Mouse (Mus musculus) spleen, adult 2 months (tissue): ENCODE data around the gene Foxr1.
A peak's percentile ranks its signal among the peaks of the same experiment; 100 is the strongest.

Experiments
- CTCF ChIP-seq: fragments of 200-500 bp; IDR thresholded peaks from 2 replicates; pipeline ENCODE4 v1.5.1; 2011; ENCODE audit warnings: mild to moderate bottlenecking, inconsistent platforms; ENCODE audit not compliant: insufficient read depth, insufficient read length, insufficient replicate concordance; ENCODE audit errors: extremely low read depth
- POLR2A ChIP-seq: fragments of 200-500 bp; IDR thresholded peaks from 2 replicates; pipeline ENCODE4 v1.6.1; 2011; ENCODE audit warnings: low read depth, low read length, inconsistent platforms

DNA sequence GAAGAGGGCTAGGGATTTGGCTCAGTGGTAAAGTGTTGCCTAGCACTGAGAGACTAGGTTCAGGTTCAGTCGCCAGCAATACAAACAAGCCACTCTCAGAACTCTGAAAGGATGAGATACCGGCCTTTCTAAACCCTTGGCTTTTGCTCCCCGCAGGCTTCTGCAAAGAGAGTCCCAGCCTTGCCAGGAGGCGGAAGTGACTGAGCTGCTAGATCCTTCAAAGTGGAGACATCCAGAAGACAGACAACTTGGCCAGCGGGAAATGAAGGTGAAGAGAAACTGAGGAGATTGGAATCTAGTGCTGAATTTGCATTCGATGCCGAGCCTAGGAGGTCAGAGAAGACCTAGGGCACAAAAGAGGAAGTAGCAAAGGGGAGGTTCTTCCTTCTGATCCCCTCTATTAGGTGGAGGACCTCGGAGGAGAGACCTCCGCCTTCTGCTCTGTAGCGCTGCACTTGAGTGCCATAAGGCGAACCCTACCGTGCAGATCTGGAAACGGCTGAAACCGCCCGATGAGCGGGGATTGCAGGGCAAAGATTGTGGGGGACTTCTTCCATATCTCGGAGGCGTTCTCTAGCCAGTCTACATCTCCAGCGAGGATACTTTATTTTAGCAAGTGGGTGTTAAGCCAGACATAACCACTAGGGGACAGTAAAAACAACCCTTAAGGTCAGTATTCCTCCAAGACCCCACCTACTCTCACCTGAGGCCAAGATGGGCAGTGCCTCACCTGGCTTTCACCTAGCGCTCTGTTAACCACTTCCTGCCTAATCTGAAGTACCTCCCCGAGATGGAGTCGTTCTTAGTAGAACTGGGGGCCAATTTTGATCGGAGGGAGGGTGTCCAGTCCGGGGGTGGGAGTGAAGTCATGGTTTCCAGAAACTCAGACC, 36.6 kb upstream of the Foxr1 start:
- TF ChIP-seq CTCF = peak; percentile 12; the same call in 1 of the 2 replicates
- no peak for TF ChIP-seq POLR2A
